Mouse (Mus musculus) right cerebral cortex, postnatal 4 days (tissue): ENCODE measurements around the gene Ikzf5.
"Not testable (repeated sequence)": the region's sequence is repeated elsewhere in the genome, so short reads cannot be mapped to it uniquely, and the experiment has no call there.

ENCODE experiments used
- DNase-seq: peaks from one replicate; pipeline ENCODE4 v3.0.0-alpha.2; 2022

The Ikzf5 gene

GRCm38 (mm10) chr7:131410416-131411058 is at the start of gene Ikzf5, which contains the start of gene Acadsb:
TSS of gene Ikzf5 (minus strand) at chr7:131410521.
TSS of gene Acadsb (plus strand) at chr7:131410601.
- DNase-seq: peak; percentile 96

- no peak for DNase-seq
These were observed 46.4 kb upstream of the Ikzf5 start for GRCm38 (mm10) chr7:131456714-131457113.

- DNase-seq: no peak
These were observed 26.7 kb upstream of the Ikzf5 start for GRCm38 (mm10) chr7:131437051-131437450.

- no peak for DNase-seq
These were observed 24.0 kb upstream of the Ikzf5 start for GRCm38 (mm10) chr7:131434276-131434675.

GRCm38 (mm10) chr7:131432244-131432643 is 21.9 kb upstream of the Ikzf5 start:
- peak; percentile 47 for DNase-seq

- DNase-seq: no peak
These were observed 17.0 kb upstream of the Ikzf5 start for GRCm38 (mm10) chr7:131427331-131427730.

- DNase-seq: no peak
These were observed 14.6 kb upstream of the Ikzf5 start for GRCm38 (mm10) chr7:131424912-131425311.

GRCm38 (mm10) chr7:131417605-131418004 is 7.3 kb upstream of the Ikzf5 start:
- no peak for DNase-seq

- DNase-seq: not testable (repeated sequence)
These were observed 6.4 kb upstream of the Ikzf5 start for GRCm38 (mm10) chr7:131416742-131417141.

GRCm38 (mm10) chr7:131411941-131412270 is 1.6 kb upstream of the Ikzf5 start:
- DNase-seq: no peak

GRCm38 (mm10) chr7:131411221-131411940 is 1.1 kb upstream of the Ikzf5 start:
- DNase-seq: no peak

- DNase-seq: no peak
These were observed 334 bp downstream of the Ikzf5 start for GRCm38 (mm10) chr7:131409988-131410385.

GRCm38 (mm10) chr7:131409321-131409987 is 867 bp downstream of the Ikzf5 start:
- DNase-seq: no peak

- not testable (repeated sequence) for DNase-seq
These were observed 18.6 kb downstream of the Ikzf5 start for GRCm38 (mm10) chr7:131391761-131392160.

GRCm38 (mm10) chr7:131371880-131372651 is 38.3 kb downstream of the Ikzf5 start:
- DNase-seq: no peak

- DNase-seq: no peak
These were observed 38.9 kb downstream of the Ikzf5 start for GRCm38 (mm10) chr7:131371470-131371860.

GRCm38 (mm10) chr7:131370648-131371469 is 39.5 kb downstream of the Ikzf5 start, which contains the start of gene Pstk:
TSS of gene Pstk (plus strand) at chr7:131371141.
- peak; percentile 84 for DNase-seq

GRCm38 (mm10) chr7:131364131-131364530 is 46.2 kb downstream of the Ikzf5 start:
- DNase-seq: no peak

GRCm38 (mm10) chr7:131362615-131363300 is 47.6 kb downstream of the Ikzf5 start, which contains the start of gene 2310057M21Rik:
TSS of gene 2310057M21Rik (minus strand) at chr7:131362759.
- DNase-seq: peak; percentile 96

GRCm38 (mm10) chr7:131362269-131362614 is 48.1 kb downstream of the Ikzf5 start:
- no peak for DNase-seq

- no peak for DNase-seq
These were observed 54.2 kb downstream of the Ikzf5 start for GRCm38 (mm10) chr7:131356105-131356504.
